Mouse (Mus musculus): ENCODE data around the gene Adamts14. TPM values are rescaled to one million over a fixed set of nuclear protein-coding genes. Genes with fewer than 3 reads are reported as not detected.

Gene Adamts14
- polyA plus RNA-seq, 1 experiment from 2014 or later = 0.43 TPM

GRCm38 (mm10) chr10:61162366-61162765, 110.9 kb downstream of the Adamts14 start:
- WGBS = 79% methylated on average over 3 of the region's 3 CpGs
- Histone ChIP-seq H3K4me1 (replicated peaks) (no peaks in the 10 kb centered on the region), H3K27ac (no peak overlapping the region), H3K27me3 (ENCODE audit: insufficient read depth, poor library complexity, severe bottlenecking) (no peaks in the 10 kb centered on the region), H3K36me3 (no peaks in the 10 kb centered on the region), H3K4me3 (no peak overlapping the region), H3K9me3 (no peaks in the 10 kb centered on the region)
- no peak for DNase-seq (ENCODE audit: low spot score)

DNA sequence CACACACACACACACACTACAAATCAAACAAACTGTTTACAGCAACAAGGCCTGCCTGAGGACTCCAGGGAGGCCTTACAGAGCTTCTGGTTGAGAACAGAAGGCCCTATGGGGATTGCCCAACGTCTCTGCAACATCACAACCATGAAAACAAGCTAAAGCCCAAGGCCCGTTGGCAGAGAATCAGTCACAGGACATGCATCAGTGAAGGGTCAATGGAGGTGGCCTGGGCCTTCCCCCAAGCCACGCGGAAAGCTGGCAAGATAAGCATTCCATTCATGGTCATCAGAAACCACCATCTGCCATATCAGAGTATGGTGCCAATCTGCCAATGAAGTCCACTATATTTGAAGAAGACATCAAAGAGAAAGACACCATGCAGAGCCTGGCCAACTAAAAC, 112.6 kb downstream of the Adamts14 start:
- Histone ChIP-seq H3K4me3 (no peak overlapping the region), H3K36me3 (no peaks in the 10 kb centered on the region), H3K9me3 (no peaks in the 10 kb centered on the region), H3K4me1 (replicated peaks) (no peaks in the 10 kb centered on the region), H3K27me3 (ENCODE audit: insufficient read depth, poor library complexity, severe bottlenecking) (no peaks in the 10 kb centered on the region), H3K27ac (no peak overlapping the region)
- no peak for DNase-seq (ENCODE audit: low spot score)
- WGBS = 84% methylated on average over 4 of the region's 4 CpGs

GRCm38 (mm10) chr10:61160089-61160488, 113.1 kb downstream of the Adamts14 start:
- H3K4me3 ChIP-seq = no peak overlapping the region
- no peaks in the 10 kb centered on the region for H3K4me1 ChIP-seq (replicated peaks)
- H3K27ac ChIP-seq = no peak overlapping the region
- no peak for DNase-seq (ENCODE audit: low spot score)
- no peaks in the 10 kb centered on the region for H3K9me3 ChIP-seq
- no peaks in the 10 kb centered on the region for H3K27me3 ChIP-seq (ENCODE audit: insufficient read depth, poor library complexity, severe bottlenecking)
- no peaks in the 10 kb centered on the region for H3K36me3 ChIP-seq
- 85% methylated on average over 7 of the region's 7 CpGs for WGBS

DNA sequence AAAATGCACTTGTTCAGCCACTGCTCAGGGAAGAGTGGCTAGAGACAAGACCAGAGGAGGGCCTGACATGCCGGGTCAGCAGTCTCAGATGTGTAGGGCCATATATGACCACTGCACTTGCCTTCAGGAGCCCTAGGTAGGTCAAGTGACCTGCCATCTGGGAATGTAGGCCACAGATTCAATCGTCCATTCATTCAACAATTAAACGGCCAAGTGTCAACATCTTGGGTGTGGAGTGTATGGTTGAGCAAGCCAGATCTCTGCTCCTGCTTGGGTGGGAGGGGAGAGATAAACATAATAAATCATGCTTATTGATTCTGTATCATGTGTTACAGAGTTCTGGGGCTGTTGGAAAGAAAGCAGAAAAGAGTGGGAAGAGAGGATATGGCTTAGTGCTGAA, 114.6 kb downstream of the Adamts14 start:
- 89% methylated on average over 3 of the region's 3 CpGs for WGBS
- Histone ChIP-seq H3K36me3 (no peaks in the 10 kb centered on the region), H3K27me3 (ENCODE audit: insufficient read depth, poor library complexity, severe bottlenecking) (no peaks in the 10 kb centered on the region), H3K9me3 (no peaks in the 10 kb centered on the region), H3K4me1 (replicated peaks) (no peaks in the 10 kb centered on the region), H3K27ac (no peak overlapping the region), H3K4me3 (no peak overlapping the region)
- DNase-seq (ENCODE audit: low spot score) = no peak

DNA sequence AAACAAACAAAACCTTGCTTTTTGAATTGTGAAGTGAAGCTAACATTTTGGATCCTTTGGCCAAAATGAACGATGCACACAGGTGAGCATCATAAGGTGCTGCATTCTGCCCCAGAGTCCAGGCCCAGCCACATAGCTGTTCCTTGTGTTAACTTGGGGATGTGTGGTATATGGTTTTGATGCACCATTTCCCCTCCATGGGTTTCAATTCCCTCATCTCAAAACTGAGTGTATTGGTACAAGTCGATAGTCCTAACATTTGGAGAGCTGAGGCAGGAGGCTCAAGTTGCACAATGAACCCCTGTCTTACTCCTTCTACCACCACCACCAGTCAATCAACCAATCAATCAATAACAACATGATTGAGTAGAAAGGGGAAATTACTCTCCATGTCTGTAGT, 116.8 kb downstream of the Adamts14 start:
- H3K27ac ChIP-seq = no peak overlapping the region
- DNase-seq (ENCODE audit: low spot score) = no peak
- no peaks in the 10 kb centered on the region for H3K36me3 ChIP-seq
- 94% methylated on average over 2 of the region's 2 CpGs for WGBS
- no peaks in the 10 kb centered on the region for H3K27me3 ChIP-seq (ENCODE audit: insufficient read depth, poor library complexity, severe bottlenecking)
- no peaks in the 10 kb centered on the region for H3K9me3 ChIP-seq
- no peak overlapping the region for H3K4me3 ChIP-seq
- no peaks in the 10 kb centered on the region for H3K4me1 ChIP-seq (replicated peaks)

DNA sequence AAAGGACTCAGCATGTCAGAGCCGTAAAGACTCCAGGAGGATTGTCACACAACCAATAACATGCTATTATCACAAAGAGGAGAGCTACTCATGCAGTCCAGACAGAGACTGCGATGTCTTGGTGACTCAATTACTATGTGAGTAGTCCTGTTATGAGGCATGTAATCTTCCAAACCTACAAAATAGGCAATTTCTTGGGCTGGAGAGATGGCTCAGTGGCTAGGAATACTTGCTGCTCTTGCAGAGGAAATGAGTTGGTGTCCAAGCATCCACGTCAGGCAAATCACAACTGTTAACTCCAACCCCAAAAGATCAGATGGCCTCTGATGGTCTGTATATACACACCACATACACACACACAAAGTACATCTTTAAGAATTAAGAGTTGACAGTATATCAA, 117.6 kb downstream of the Adamts14 start:
- no peaks in the 10 kb centered on the region for H3K9me3 ChIP-seq
- WGBS = 81% methylated on average over 3 of the region's 3 CpGs

DNA sequence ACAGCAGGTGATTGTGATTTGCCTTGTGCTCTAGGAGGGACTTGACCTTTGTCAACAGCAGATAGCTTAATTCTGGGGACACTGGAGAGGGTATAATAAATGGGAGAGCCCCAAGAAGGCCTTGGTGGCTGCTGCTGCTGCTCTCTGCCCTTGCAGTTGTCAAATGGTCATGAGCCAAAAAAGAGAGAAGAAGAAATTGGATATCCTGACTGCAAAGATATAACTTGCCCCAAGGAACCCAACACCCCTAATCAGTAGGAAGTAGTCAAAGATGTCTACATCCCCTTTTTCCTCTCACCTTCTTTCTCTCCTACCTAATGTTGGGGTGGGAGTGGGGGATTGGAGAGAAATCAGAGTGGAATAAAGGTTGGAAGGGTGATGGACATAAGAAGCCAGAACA, 121.1 kb downstream of the Adamts14 start:
- H3K9me3 ChIP-seq = no peaks in the 10 kb centered on the region
- H3K4me1 ChIP-seq (replicated peaks) = peaks cover 10% of the 10 kb centered on the region; the same call in 1 of the 2 replicates
- no peak for DNase-seq (ENCODE audit: low spot score)
- no peaks in the 10 kb centered on the region for H3K36me3 ChIP-seq
- H3K4me3 ChIP-seq = no peak overlapping the region
- H3K27ac ChIP-seq = no peak overlapping the region
- H3K27me3 ChIP-seq (ENCODE audit: insufficient read depth, poor library complexity, severe bottlenecking) = no peaks in the 10 kb centered on the region

More for the DNA sequence above, 117.6 kb downstream of the Adamts14 start:
- Histone ChIP-seq H3K27ac (no peak overlapping the region), H3K36me3 (no peaks in the 10 kb centered on the region), H3K4me1 (replicated peaks) (no peaks in the 10 kb centered on the region), H3K27me3 (ENCODE audit: insufficient read depth, poor library complexity, severe bottlenecking) (no peaks in the 10 kb centered on the region), H3K4me3 (no peak overlapping the region)
- no peak for DNase-seq (ENCODE audit: low spot score)

DNA sequence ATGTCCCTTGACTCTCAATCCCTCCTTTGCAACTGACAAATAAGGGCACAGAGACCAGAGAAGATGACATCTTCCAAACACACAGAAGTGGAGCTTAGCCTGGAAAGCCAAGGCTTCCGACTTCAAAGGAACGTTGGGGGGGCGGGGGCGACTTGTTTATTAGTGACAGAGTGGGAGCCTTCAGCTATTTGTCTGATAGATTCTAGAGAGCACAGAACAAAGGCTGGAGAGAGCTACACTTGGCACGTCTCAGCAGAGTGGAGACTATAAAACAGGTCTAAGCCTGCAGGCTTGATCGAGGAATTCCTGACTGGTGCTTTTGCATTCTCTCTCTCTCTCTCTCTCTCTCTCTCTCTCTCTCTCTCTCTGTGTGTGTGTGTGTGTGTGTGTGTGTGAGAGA, 122.6 kb downstream of the Adamts14 start:
- Histone ChIP-seq H3K27ac (no peak overlapping the region), H3K27me3 (ENCODE audit: insufficient read depth, poor library complexity, severe bottlenecking) (no peaks in the 10 kb centered on the region), H3K9me3 (no peaks in the 10 kb centered on the region), H3K4me3 (no peak overlapping the region), H3K4me1 (replicated peaks) (peaks cover 22% of the 10 kb centered on the region), H3K36me3 (no peaks in the 10 kb centered on the region)
- DNase-seq (ENCODE audit: low spot score) = no peak
- WGBS = 65% methylated on average over 6 of the region's 6 CpGs

DNA sequence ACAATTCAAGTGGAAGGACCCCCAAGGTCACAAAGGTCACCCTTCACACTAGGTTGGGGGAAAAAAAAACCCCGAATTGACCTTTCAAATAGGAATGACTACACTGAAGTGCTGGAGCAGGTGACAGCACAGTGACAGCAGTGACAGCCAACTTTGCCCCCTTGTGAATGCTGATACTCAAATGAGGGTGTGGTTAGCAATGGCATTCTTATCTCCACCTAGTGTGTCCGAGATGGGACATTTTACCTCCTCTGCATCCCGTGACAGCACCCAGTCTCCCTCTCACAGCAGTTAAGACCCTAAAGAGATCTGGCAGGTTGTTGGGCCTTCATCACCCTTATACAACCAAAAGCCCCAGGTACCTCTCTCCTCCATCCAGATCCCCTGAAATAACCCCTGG, 123.8 kb downstream of the Adamts14 start:
- no peaks in the 10 kb centered on the region for H3K9me3 ChIP-seq
- H3K27me3 ChIP-seq (ENCODE audit: insufficient read depth, poor library complexity, severe bottlenecking) = no peaks in the 10 kb centered on the region
- 79% methylated on average over 3 of the region's 3 CpGs for WGBS
- H3K4me1 ChIP-seq (replicated peaks) = peaks cover 30% of the 10 kb centered on the region
- H3K27ac ChIP-seq = no peak overlapping the region
- H3K4me3 ChIP-seq = no peak overlapping the region
- no peak for DNase-seq (ENCODE audit: low spot score)
- H3K36me3 ChIP-seq = no peaks in the 10 kb centered on the region

DNA sequence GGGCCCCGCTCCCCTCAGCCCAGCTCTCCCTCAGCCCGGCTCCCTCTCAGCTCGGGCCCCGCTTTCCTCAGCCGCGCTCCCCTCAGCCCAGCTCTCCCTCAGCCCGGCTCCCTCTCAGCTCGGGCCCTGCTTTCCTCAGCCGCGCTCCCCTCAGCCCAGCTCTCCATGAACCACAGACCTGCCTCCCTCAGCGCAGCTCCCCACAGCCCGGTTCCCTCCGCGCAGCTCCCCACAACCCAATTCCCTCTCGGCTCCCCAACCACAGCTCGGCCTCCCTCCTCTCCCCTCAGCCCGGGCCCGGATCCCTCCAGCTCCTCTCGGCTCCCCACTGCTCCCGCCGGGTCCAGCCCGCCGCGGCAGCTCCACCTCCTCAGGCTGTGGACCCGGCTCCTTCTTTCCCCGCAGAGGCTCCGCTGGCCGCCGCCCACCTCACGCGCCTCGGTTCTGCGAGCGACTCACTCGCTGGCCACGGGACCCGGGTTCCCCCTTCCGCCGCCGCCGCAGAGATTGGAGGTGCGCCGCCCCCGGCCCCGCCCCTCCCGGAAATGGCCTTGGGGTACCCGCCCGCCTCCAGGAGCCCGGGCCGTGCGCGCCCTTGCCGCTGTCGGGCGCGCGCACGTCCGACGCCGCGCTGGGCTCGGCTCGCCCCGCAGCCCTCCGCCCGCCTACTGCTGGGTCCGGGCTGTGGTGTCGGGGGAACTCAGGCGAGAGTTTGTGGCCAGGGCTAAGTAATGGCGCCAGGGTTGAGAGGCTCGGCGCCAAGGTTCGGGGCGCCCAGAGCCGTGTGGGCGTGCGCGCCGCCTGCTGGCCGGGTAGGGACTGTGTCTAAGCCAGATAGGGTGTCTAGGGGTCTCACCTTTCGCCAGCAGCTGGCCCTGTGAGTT, 125.8 kb downstream of the Adamts14 start, which contains the start of gene Sgpl1:
TSS of gene Sgpl1 (minus strand) at position 547 of the 884 bp plus-strand sequence.
- Histone ChIP-seq H3K9me3 (no peaks in the 10 kb centered on the region), H3K4me3 (peak within 1 kb of the TSS; percentile 96), H3K27me3 (ENCODE audit: insufficient read depth, poor library complexity, severe bottlenecking) (no peaks in the 10 kb centered on the region), H3K27ac (peak within 1 kb of the TSS; percentile 94), H3K36me3 (0 out of 2 replicates have a peak, but pooled peaks cover 2% of the 10 kb centered on the region), H3K4me1 (replicated peaks) (peaks cover 30% of the 10 kb centered on the region)
- under 1% methylated on average over 82 of the region's 82 CpGs for WGBS
- DNase-seq (ENCODE audit: low spot score) = peak; percentile 92

Other genes starting within 250 kb of the Adamts14 start
- 23.5 and 26.3 TPM in 2 replicates for gene Pcbd1, start 184.1 kb downstream of the Adamts14 start, polyA plus RNA-seq (2016; fragmentation: Nextera tagmentation; extraction: Ambion mirVana)
- gene Sgpl1, start 125.7 kb downstream of the Adamts14 start, polyA plus RNA-seq (2016; fragmentation: Nextera tagmentation; extraction: Ambion mirVana) = 64.8 and 73.0 TPM in 2 replicates
- gene Tbata, start 101.5 kb downstream of the Adamts14 start, polyA plus RNA-seq (2016; fragmentation: Nextera tagmentation; extraction: Ambion mirVana) = 0.16 and 0.25 TPM in 2 replicates
- not detected in 2 replicates for gene Prf1, start 24.4 kb upstream of the Adamts14 start, polyA plus RNA-seq (2016; fragmentation: Nextera tagmentation; extraction: Ambion mirVana)
- 35.7 and 40.3 TPM in 2 replicates for gene Pald1, start 110.1 kb upstream of the Adamts14 start, polyA plus RNA-seq (2016; fragmentation: Nextera tagmentation; extraction: Ambion mirVana)
- gene Nodal, start 144.5 kb upstream of the Adamts14 start, polyA plus RNA-seq (2016; fragmentation: Nextera tagmentation; extraction: Ambion mirVana) = 0.12 and 0.24 TPM in 2 replicates
- 76.8 and 86.0 TPM in 2 replicates for gene Eif4ebp2, start 179.2 kb upstream of the Adamts14 start, polyA plus RNA-seq (2016; fragmentation: Nextera tagmentation; extraction: Ambion mirVana)
- 9.8 and 13.5 TPM in 2 replicates for gene Lrrc20, start 202.4 kb upstream of the Adamts14 start, polyA plus RNA-seq (2016; fragmentation: Nextera tagmentation; extraction: Ambion mirVana)

Data from hindbrain, embryonic 10.5 days (tissue).